8 mouse cellular contexts compared by ENCODE assay signal in the genomic region with DNA sequence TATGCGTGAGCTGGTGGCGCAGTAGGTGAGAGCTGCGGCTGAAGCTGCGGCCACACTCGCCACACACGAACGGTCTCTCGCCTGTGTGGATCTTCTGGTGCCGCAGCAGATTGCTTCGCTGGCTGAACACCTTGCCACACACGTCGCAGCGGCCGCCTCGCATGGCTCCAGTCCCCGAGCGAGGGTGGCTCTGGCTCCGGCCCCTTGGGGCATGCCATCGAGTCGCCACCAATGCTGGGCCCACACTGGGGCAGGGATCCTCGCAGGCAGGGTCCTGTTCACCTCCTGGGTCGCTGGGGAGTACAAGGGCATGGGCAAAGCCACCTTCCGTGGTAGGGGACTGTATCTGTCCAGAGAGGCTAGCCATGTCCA. TPM values are rescaled to one million over a fixed set of nuclear protein-coding genes. Genes with fewer than 3 reads are reported as not detected.
DNase-seq lines count a peak whose midpoint lies in the region; ATAC-seq lines count a peak whose summit lies in the region.

No protein-coding gene starts in this region.

- DNase-seq in kidney, adult 11 months = no peak
- DNase-seq in embryonic facial prominence, embryonic 11.5 days (ENCODE audit: low spot score) = no peak
- DNase-seq in adrenal gland, adult 18-20 months (ENCODE audit: low spot score in 2 of 2) = no peak
- no peak for DNase-seq in c-Kit-positive CD71-positive TER-119-positive erythroid progenitor cells, embryonic 14.5 days (ENCODE audit: low spot score)

- ATAC-seq in kidney, embryonic 16.5 days (ENCODE audit: low FRiP score, low TSS enrichment) = peak; percentile 22
- ATAC-seq in embryonic facial prominence, embryonic 11.5 days (replicated peaks; ENCODE audit: insufficient number of reproducible peaks, low FRiP score, low TSS enrichment, low read depth) = peak; percentile 7; the same call in 1 of the 2 replicates
- ATAC-seq in hindbrain, embryonic 13.5 days (ENCODE audit: low FRiP score) = peak; percentile 22
- peak; percentile 17 for ATAC-seq in midbrain, embryonic 12.5 days (ENCODE audit: low FRiP score, low read depth)
- ATAC-seq in granulocyte monocyte progenitor cell, adult 5-6 weeks (replicated peaks; ENCODE audit: poor library complexity, severe bottlenecking) = no peak

- H3K27ac ChIP-seq in kidney, embryonic 16.5 days (ENCODE audit: low read length) = no peak overlapping the region
- no peak overlapping the region for H3K27ac ChIP-seq in embryonic facial prominence, embryonic 11.5 days (replicated peaks; ENCODE audit: low read depth, low read length)
- peak overlapping the region; percentile 73 for H3K27ac ChIP-seq in hindbrain, embryonic 13.5 days
- no peak overlapping the region for H3K27ac ChIP-seq in midbrain, embryonic 12.5 days (replicated peaks)

- H3K4me1 ChIP-seq in kidney, embryonic 16.5 days (ENCODE audit: insufficient read depth, low read length) = peaks cover 13% of the 10 kb centered on the region
- peaks cover 4% of the 10 kb centered on the region; the same call in 1 of the 2 replicates for H3K4me1 ChIP-seq in embryonic facial prominence, embryonic 11.5 days (ENCODE audit: control insufficient read depth, insufficient read depth, low read length)
- H3K4me1 ChIP-seq in hindbrain, embryonic 13.5 days (replicated peaks) = peaks cover 20% of the 10 kb centered on the region
- H3K4me1 ChIP-seq in midbrain, embryonic 12.5 days = peaks cover 16% of the 10 kb centered on the region

- H3K9me3 ChIP-seq in kidney, embryonic 16.5 days (ENCODE audit: low read length) = no peaks in the 10 kb centered on the region
- H3K9me3 ChIP-seq in embryonic facial prominence, embryonic 11.5 days (replicated peaks; ENCODE audit: control insufficient read depth, low read length) = no peaks in the 10 kb centered on the region; the same call in 1 of the 2 replicates
- peaks cover 4% of the 10 kb centered on the region; the same call in 1 of the 2 replicates for H3K9me3 ChIP-seq in hindbrain, embryonic 13.5 days
- peaks cover 6% of the 10 kb centered on the region; the same call in 1 of the 2 replicates for H3K9me3 ChIP-seq in midbrain, embryonic 12.5 days

- H3K9ac ChIP-seq in kidney, embryonic 16.5 days (replicated peaks; ENCODE audit: low read length) = peak overlapping the region; percentile 58
- peak overlapping the region; percentile 74 for H3K9ac ChIP-seq in embryonic facial prominence, embryonic 11.5 days (replicated peaks; ENCODE audit: low read length)
- H3K9ac ChIP-seq in hindbrain, embryonic 13.5 days = peak overlapping the region; percentile 85
- peak overlapping the region; percentile 67 for H3K9ac ChIP-seq in midbrain, embryonic 12.5 days (replicated peaks)

- WGBS in kidney, embryonic 16.5 days = 3% methylated on average over 23 of the region's 23 CpGs
- 4% methylated on average over 23 of the region's 23 CpGs for WGBS in embryonic facial prominence, embryonic 11.5 days
- 2% methylated on average over 23 of the region's 23 CpGs for WGBS in hindbrain, embryonic 13.5 days
- WGBS in midbrain, embryonic 12.5 days = 3% methylated on average over 23 of the region's 23 CpGs

- peaks cover 29% of the 10 kb centered on the region for H3K27me3 ChIP-seq in kidney, embryonic 16.5 days (ENCODE audit: insufficient read depth, low read length)
- peaks cover 31% of the 10 kb centered on the region for H3K27me3 ChIP-seq in embryonic facial prominence, embryonic 11.5 days (ENCODE audit: control insufficient read depth, insufficient read depth, low read length)
- peaks cover 60% of the 10 kb centered on the region for H3K27me3 ChIP-seq in hindbrain, embryonic 13.5 days
- H3K27me3 ChIP-seq in midbrain, embryonic 12.5 days = peaks cover 53% of the 10 kb centered on the region

- no peaks in the 10 kb centered on the region for H3K36me3 ChIP-seq in kidney, embryonic 16.5 days (ENCODE audit: insufficient read depth, low read length)
- no peaks in the 10 kb centered on the region for H3K36me3 ChIP-seq in embryonic facial prominence, embryonic 11.5 days (replicated peaks; ENCODE audit: control insufficient read depth, insufficient read depth, low read depth, low read length)
- H3K36me3 ChIP-seq in hindbrain, embryonic 13.5 days = no peaks in the 10 kb centered on the region
- H3K36me3 ChIP-seq in midbrain, embryonic 12.5 days = no peaks in the 10 kb centered on the region

- H3K4me2 ChIP-seq in kidney, embryonic 16.5 days (replicated peaks; ENCODE audit: low read depth, low read length) = peak overlapping the region; percentile 75
- H3K4me2 ChIP-seq in embryonic facial prominence, embryonic 11.5 days (ENCODE audit: low read depth, low read length) = peak overlapping the region; percentile 94
- peak overlapping the region; percentile 91 for H3K4me2 ChIP-seq in hindbrain, embryonic 13.5 days
- peak overlapping the region; percentile 87 for H3K4me2 ChIP-seq in midbrain, embryonic 12.5 days (replicated peaks)

- H3K4me3 ChIP-seq in kidney, embryonic 16.5 days (ENCODE audit: low read length) = peak overlapping the region; percentile 47
- peak overlapping the region; percentile 47 for H3K4me3 ChIP-seq in embryonic facial prominence, embryonic 11.5 days (ENCODE audit: low read depth, low read length)
- H3K4me3 ChIP-seq in hindbrain, embryonic 13.5 days = peak overlapping the region; percentile 53
- H3K4me3 ChIP-seq in midbrain, embryonic 12.5 days = peak overlapping the region; percentile 50

RNA-seq across cellular contexts. Expression of a gene that starts 6.2 kb away (rescaled TPM):
- polyA plus RNA-seq in kidney, embryonic 16.5 days (2015; fragmentation: Nextera tagmentation; extraction: Ambion mirVana) = 30.4 and 54.9 TPM in 2 replicates
- polyA plus RNA-seq in embryonic facial prominence, embryonic 11.5 days (2014; fragmentation: Nextera tagmentation; extraction: Ambion mirVana) = 172 and 177 TPM in 2 replicates
- polyA plus RNA-seq in hindbrain, embryonic 13.5 days (2015; fragmentation: Nextera tagmentation; extraction: Ambion mirVana) = 80.3 and 95.9 TPM in 2 replicates
- polyA plus RNA-seq in midbrain, embryonic 12.5 days (2016; fragmentation: Nextera tagmentation; extraction: Ambion mirVana) = 143 and 149 TPM in 2 replicates
- total RNA-seq in granulocyte monocyte progenitor cell, adult 5-6 weeks (2014; fragmentation: Nextera tagmentation) = 196 and 197 TPM in 2 replicates
- total RNA-seq in granulocyte monocyte progenitor cell, adult 5-6 weeks (2017) = 126 and 132 TPM in 2 replicates
- 100 to 1,000 TPM; 162 to 182 TPM for total RNA-seq in adrenal gland, adult 18-20 months (2021)

RNA-seq across cellular contexts. Expression of a gene that starts 9.6 kb away (rescaled TPM):
- 159 and 162 TPM in 2 replicates for polyA plus RNA-seq in kidney, embryonic 16.5 days (2015; fragmentation: Nextera tagmentation; extraction: Ambion mirVana)
- 107 and 116 TPM in 2 replicates for polyA plus RNA-seq in embryonic facial prominence, embryonic 11.5 days (2014; fragmentation: Nextera tagmentation; extraction: Ambion mirVana)
- 181 and 184 TPM in 2 replicates for polyA plus RNA-seq in hindbrain, embryonic 13.5 days (2015; fragmentation: Nextera tagmentation; extraction: Ambion mirVana)
- 139 and 150 TPM in 2 replicates for polyA plus RNA-seq in midbrain, embryonic 12.5 days (2016; fragmentation: Nextera tagmentation; extraction: Ambion mirVana)
- 117 and 163 TPM in 2 replicates for total RNA-seq in granulocyte monocyte progenitor cell, adult 5-6 weeks (2014; fragmentation: Nextera tagmentation)
- total RNA-seq in granulocyte monocyte progenitor cell, adult 5-6 weeks (2017) = 162 and 196 TPM in 2 replicates
- total RNA-seq in adrenal gland, adult 18-20 months (2021) = 100 to 1,000 TPM; 210 to 213 TPM

RNA-seq across cellular contexts. Expression of a gene that starts 10.3 kb away (rescaled TPM):
- 3.8 and 5.1 TPM in 2 replicates for polyA plus RNA-seq in kidney, embryonic 16.5 days (2015; fragmentation: Nextera tagmentation; extraction: Ambion mirVana)
- polyA plus RNA-seq in embryonic facial prominence, embryonic 11.5 days (2014; fragmentation: Nextera tagmentation; extraction: Ambion mirVana) = 1.2 and 1.6 TPM in 2 replicates
- 6.0 and 6.7 TPM in 2 replicates for polyA plus RNA-seq in hindbrain, embryonic 13.5 days (2015; fragmentation: Nextera tagmentation; extraction: Ambion mirVana)
- 5.2 and 5.3 TPM in 2 replicates for polyA plus RNA-seq in midbrain, embryonic 12.5 days (2016; fragmentation: Nextera tagmentation; extraction: Ambion mirVana)
- 0.43 TPM in 1 of 2 replicates, not detected in the other for total RNA-seq in granulocyte monocyte progenitor cell, adult 5-6 weeks (2014; fragmentation: Nextera tagmentation)
- total RNA-seq in granulocyte monocyte progenitor cell, adult 5-6 weeks (2017) = 0.30 and 0.57 TPM in 2 replicates
- total RNA-seq in adrenal gland, adult 18-20 months (2021) = 1 to 10 TPM; 1.8 to 2.2 TPM

RNA-seq across cellular contexts. Expression of a gene that starts 34.4 kb away (rescaled TPM):
- 28.3 and 29.2 TPM in 2 replicates for polyA plus RNA-seq in kidney, embryonic 16.5 days (2015; fragmentation: Nextera tagmentation; extraction: Ambion mirVana)
- polyA plus RNA-seq in embryonic facial prominence, embryonic 11.5 days (2014; fragmentation: Nextera tagmentation; extraction: Ambion mirVana) = 22.6 and 22.9 TPM in 2 replicates
- polyA plus RNA-seq in hindbrain, embryonic 13.5 days (2015; fragmentation: Nextera tagmentation; extraction: Ambion mirVana) = 37.0 and 37.4 TPM in 2 replicates
- polyA plus RNA-seq in midbrain, embryonic 12.5 days (2016; fragmentation: Nextera tagmentation; extraction: Ambion mirVana) = 36.6 and 37.1 TPM in 2 replicates
- 8.5 and 19.8 TPM in 2 replicates for total RNA-seq in granulocyte monocyte progenitor cell, adult 5-6 weeks (2014; fragmentation: Nextera tagmentation)
- total RNA-seq in granulocyte monocyte progenitor cell, adult 5-6 weeks (2017) = 4.9 and 11.9 TPM in 2 replicates
- 10 to 100 TPM; 12.1 to 12.5 TPM for total RNA-seq in adrenal gland, adult 18-20 months (2021)

RNA-seq across cellular contexts. Expression of a gene that starts 45.3 kb away (rescaled TPM):
- 245 TPM in 2 replicates for polyA plus RNA-seq in kidney, embryonic 16.5 days (2015; fragmentation: Nextera tagmentation; extraction: Ambion mirVana)
- 525 and 526 TPM in 2 replicates for polyA plus RNA-seq in embryonic facial prominence, embryonic 11.5 days (2014; fragmentation: Nextera tagmentation; extraction: Ambion mirVana)
- 216 and 239 TPM in 2 replicates for polyA plus RNA-seq in hindbrain, embryonic 13.5 days (2015; fragmentation: Nextera tagmentation; extraction: Ambion mirVana)
- 376 and 420 TPM in 2 replicates for polyA plus RNA-seq in midbrain, embryonic 12.5 days (2016; fragmentation: Nextera tagmentation; extraction: Ambion mirVana)
- total RNA-seq in granulocyte monocyte progenitor cell, adult 5-6 weeks (2014; fragmentation: Nextera tagmentation) = 599 and 728 TPM in 2 replicates
- total RNA-seq in granulocyte monocyte progenitor cell, adult 5-6 weeks (2017) = 489 and 493 TPM in 2 replicates
- 100 to 1,000 TPM; 201 to 235 TPM for total RNA-seq in adrenal gland, adult 18-20 months (2021)
